Mouse (Mus musculus) hindbrain, postnatal 0 days (tissue): ENCODE measurements around the gene Rgs3. TPM values are rescaled to one million over a fixed set of nuclear protein-coding genes. Genes with fewer than 3 reads are reported as not detected.
A peak's percentile ranks its signal among the peaks of the same experiment; 100 is the strongest.

Source experiments
- ATAC-seq: fragments of 200-750 bp; cut with Nextera tagmentation; 2 replicates; pipeline ENCODE4 v1.8.0; 2017; ENCODE audit warnings: mild to moderate bottlenecking, moderate TSS enrichment, moderate library complexity
- DNase-seq: peaks from one replicate; pipeline ENCODE4 v3.0.0-alpha.2; 2015; ENCODE audit warnings: low spot score
- H3K27ac ChIP-seq: fragments of 300-500 bp; sonication (generic); 2 replicates; pipeline ENCODE4 v1.5.1; 2014; ENCODE audit warnings: mild to moderate bottlenecking
- H3K27me3 ChIP-seq: fragments of 300-500 bp; sonication (generic); 2 replicates; pipeline ENCODE4 v1.6.1; 2014; ENCODE audit warnings: low read length, mixed read lengths; ENCODE audit not compliant: insufficient read depth
- H3K36me3 ChIP-seq: fragments of 300-500 bp; sonication (generic); 2 replicates; pipeline ENCODE4 v1.6.1; 2014; ENCODE audit warnings: low read length, mixed read lengths; ENCODE audit not compliant: insufficient read depth
- H3K4me1 ChIP-seq: fragments of 300-500 bp; sonication (generic); 2 replicates; pipeline ENCODE4 v1.6.1; 2014; ENCODE audit warnings: antibody characterized with exemption, low read length, mixed read lengths; ENCODE audit not compliant: insufficient read depth
- H3K4me2 ChIP-seq: fragments of 300-500 bp; sonication (generic); 2 replicates; pipeline ENCODE4 v1.6.1; 2014; ENCODE audit warnings: low read depth, mild to moderate bottlenecking, low read length, moderate library complexity, mixed read lengths
- H3K4me3 ChIP-seq: fragments of 300-500 bp; sonication (generic); 2 replicates; pipeline ENCODE4 v1.5.1; 2014; ENCODE audit warnings: low read length
- H3K9ac ChIP-seq: fragments of 300-500 bp; sonication (generic); replicated peaks from 2 replicates; pipeline ENCODE4 v1.6.1; 2014; ENCODE audit warnings: mild to moderate bottlenecking, low read length, moderate library complexity, mixed read lengths
- H3K9me3 ChIP-seq: fragments of 300-500 bp; sonication (generic); 2 replicates; pipeline ENCODE4 v1.6.1; 2016; ENCODE audit warnings: low read length, mixed read lengths
- CTCF ChIP-seq: IDR thresholded peaks from 2 replicates; pipeline ENCODE4 v1.5.1; 2016; ENCODE audit warnings: antibody characterized with exemption, control low read depth, low read depth
- WGBS: fragments of 180-500 bp; shearing (Covaris S2); extraction: QIAGEN DNeasy Blood & Tissue Kit; methylation state at CpG from one replicate; pipeline ENCODE4 v1.1.7; 2014; 5-methylcytosine and 5-hydroxymethylcytosine counted together
- polyA plus RNA-seq: library from polyadenylated mRNA; unstranded; fragments of >200 nt; fragmentation: Nextera tagmentation; extraction: Ambion mirVana; gene quantifications from 2 replicates; pipeline ENCODE4 v1.2.1, GENCODE M21; 2015
- total RNA-seq: library from RNA; depleted of rRNA; stranded (reverse); fragments of >200 nt; gene quantifications from 2 replicates; pipeline ENCODE4 v1.2.3, GENCODE M21; 2014

Rgs3 gene
- total and polyA plus RNA-seq, 2 experiments from 2014 or later = 44.6 to 71.9 TPM

- Histone ChIP-seq H3K36me3 (no peaks in the 10 kb centered on the region), H3K4me2 (no peak overlapping the region), H3K27ac (no peak overlapping the region), H3K9me3 (no peaks in the 10 kb centered on the region), H3K9ac (no peak overlapping the region), H3K4me3 (no peak overlapping the region), H3K27me3 (no peaks in the 10 kb centered on the region), H3K4me1 (peaks cover 16% of the 10 kb centered on the region)
- ATAC-seq = no peak
- 65% methylated on average over 9 of the region's 9 CpGs for WGBS
- TF ChIP-seq CTCF = no peak
- DNase-seq = peak; percentile 40
These were observed 178.5 kb downstream of the Rgs3 start for GRCm38 (mm10) chr4:62737983-62738695.

- H3K4me2 ChIP-seq = no peak overlapping the region
- H3K4me3 ChIP-seq = no peak overlapping the region
- DNase-seq (no peak), ATAC-seq (no peak)
- peaks cover 16% of the 10 kb centered on the region for H3K4me1 ChIP-seq
- no peak for TF ChIP-seq CTCF
- H3K9ac ChIP-seq = no peak overlapping the region
- WGBS = 87% methylated on average over 3 of the region's 3 CpGs
- H3K27me3 ChIP-seq = no peaks in the 10 kb centered on the region
- H3K27ac ChIP-seq = no peak overlapping the region
- H3K36me3 ChIP-seq = no peaks in the 10 kb centered on the region
- no peaks in the 10 kb centered on the region for H3K9me3 ChIP-seq
These were observed 179.3 kb downstream of the Rgs3 start for GRCm38 (mm10) chr4:62738996-62739395.

GRCm38 (mm10) chr4:62739591-62739990, 179.9 kb downstream of the Rgs3 start:
- Histone ChIP-seq H3K4me3 (no peak overlapping the region), H3K9me3 (no peaks in the 10 kb centered on the region), H3K27me3 (no peaks in the 10 kb centered on the region), H3K27ac (no peak overlapping the region), H3K9ac (no peak overlapping the region), H3K4me2 (no peak overlapping the region), H3K36me3 (no peaks in the 10 kb centered on the region), H3K4me1 (peaks cover 17% of the 10 kb centered on the region)
- no peak for ATAC-seq
- no peak for DNase-seq
- no peak for TF ChIP-seq CTCF
- 98% methylated on average over 4 of the region's 4 CpGs for WGBS

GRCm38 (mm10) chr4:62740282-62741054, 180.8 kb downstream of the Rgs3 start:
- H3K9ac ChIP-seq = no peak overlapping the region
- TF ChIP-seq CTCF = no peak

GRCm38 (mm10) chr4:62741055-62741453, 181.4 kb downstream of the Rgs3 start:
- DNase-seq (no peak), ATAC-seq (no peak)
- Histone ChIP-seq H3K27me3 (no peaks in the 10 kb centered on the region), H3K4me2 (no peak overlapping the region), H3K4me3 (no peak overlapping the region), H3K27ac (no peak overlapping the region), H3K9ac (no peak overlapping the region), H3K9me3 (no peaks in the 10 kb centered on the region), H3K36me3 (no peaks in the 10 kb centered on the region), H3K4me1 (peaks cover 11% of the 10 kb centered on the region)
- 36% methylated on average over 5 of the region's 5 CpGs for WGBS
- TF ChIP-seq CTCF = no peak

More at GRCm38 (mm10) chr4:62740282-62741054, 180.8 kb downstream of the Rgs3 start:
- Histone ChIP-seq H3K9me3 (no peaks in the 10 kb centered on the region), H3K27ac (no peak overlapping the region), H3K4me3 (no peak overlapping the region), H3K27me3 (no peaks in the 10 kb centered on the region), H3K4me1 (peaks cover 17% of the 10 kb centered on the region), H3K4me2 (no peak overlapping the region), H3K36me3 (no peaks in the 10 kb centered on the region)
- no peak for ATAC-seq
- no peak for DNase-seq
- WGBS = 86% methylated on average over 6 of the region's 6 CpGs

GRCm38 (mm10) chr4:62741601-62742000, 182.0 kb downstream of the Rgs3 start:
- H3K4me3 ChIP-seq = no peak overlapping the region
- H3K4me2 ChIP-seq = no peak overlapping the region
- H3K27ac ChIP-seq = no peak overlapping the region
- H3K4me1 ChIP-seq = 0 out of 2 replicates have a peak, but pooled peaks cover 6% of the 10 kb centered on the region
- no peaks in the 10 kb centered on the region for H3K36me3 ChIP-seq
- no peaks in the 10 kb centered on the region for H3K9me3 ChIP-seq
- H3K27me3 ChIP-seq = no peaks in the 10 kb centered on the region
- H3K9ac ChIP-seq = no peak overlapping the region
- DNase-seq = no peak
- ATAC-seq = no peak
- TF ChIP-seq CTCF = no peak
- 21% methylated on average over 3 of the region's 3 CpGs for WGBS
